Mouse (Mus musculus): ENCODE data around the gene Pkib.

DNA sequence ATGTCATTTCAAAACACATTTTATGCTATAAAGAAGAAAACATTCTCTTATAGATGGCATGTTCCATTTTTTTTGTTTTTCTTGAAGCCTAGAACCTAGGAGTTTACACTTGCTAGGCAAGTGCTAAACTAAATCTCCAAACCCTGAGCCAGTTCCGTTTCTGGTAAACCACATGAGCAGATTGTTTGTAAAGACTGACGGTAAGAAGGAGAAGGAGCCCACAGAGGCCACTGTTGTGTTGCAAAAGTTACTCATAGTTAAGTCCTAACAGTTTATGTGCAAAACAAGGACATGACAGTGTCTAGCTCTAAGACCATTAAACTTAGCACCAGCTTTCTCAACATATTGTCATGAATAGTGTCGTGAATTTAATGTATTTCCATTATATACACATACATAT lies 99.9 kb downstream of the Pkib start:
- no peak for TF ChIP-seq CTCF (IDR thresholded peaks at IDR 0.05; ENCODE audit: low read depth)
- TF ChIP-seq EP300 (IDR thresholded peaks at IDR 0.05; ENCODE audit: low read depth): no peak

Data from liver, postnatal 0 days (tissue).